Mouse (Mus musculus) stomach, embryonic 16.5 days (tissue): ENCODE data around the gene Nup210l. TPM values are rescaled to one million over a fixed set of nuclear protein-coding genes. Genes with fewer than 3 reads are reported as not detected.

Source experiments
- ATAC-seq: fragments of 200-750 bp; cut with Nextera tagmentation; 2 replicates; pipeline ENCODE4 v1.8.0; 2017; ENCODE audit warnings: moderate number of reproducible peaks, moderate TSS enrichment; ENCODE audit not compliant: insufficient read depth, low FRiP score
- H3K27ac ChIP-seq: fragments of 300-500 bp; sonication (generic); 2 replicates; pipeline ENCODE4 v1.5.1; 2014; ENCODE audit warnings: low read length
- H3K27me3 ChIP-seq: fragments of 300-500 bp; sonication (generic); 2 replicates; pipeline ENCODE4 v1.6.1; 2014; ENCODE audit warnings: low read length, control low read depth, mixed read lengths; ENCODE audit not compliant: control insufficient read depth, insufficient read depth
- H3K36me3 ChIP-seq: fragments of 300-500 bp; sonication (generic); 2 replicates; pipeline ENCODE4 v1.6.1; 2014; ENCODE audit warnings: low read length; ENCODE audit not compliant: control insufficient read depth, insufficient read depth
- H3K4me1 ChIP-seq: fragments of 300-500 bp; sonication (generic); 2 replicates; pipeline ENCODE4 v1.6.1; 2014; ENCODE audit warnings: low read length, control low read depth, mixed read lengths; ENCODE audit not compliant: control insufficient read depth, insufficient read depth
- H3K4me2 ChIP-seq: fragments of 300-500 bp; sonication (generic); 2 replicates; pipeline ENCODE4 v1.6.1; 2014; ENCODE audit warnings: low read depth, low read length, mixed read lengths
- H3K4me3 ChIP-seq: fragments of 300-500 bp; sonication (generic); replicated peaks from 2 replicates; pipeline ENCODE4 v1.5.1; 2014; ENCODE audit warnings: mild to moderate bottlenecking, low read length
- H3K9ac ChIP-seq: fragments of 300-500 bp; sonication (generic); 2 replicates; pipeline ENCODE4 v1.6.1; 2014; ENCODE audit warnings: low read length
- H3K9me3 ChIP-seq: fragments of 300-500 bp; sonication (generic); replicated peaks from 2 replicates; pipeline ENCODE4 v1.6.1; 2016; ENCODE audit warnings: low read length, control low read depth; ENCODE audit not compliant: control insufficient read depth
- WGBS: fragments of 180-500 bp; shearing (Covaris S2); extraction: QIAGEN DNeasy Blood & Tissue Kit; methylation state at CpG from one replicate; pipeline ENCODE4 v1.1.7; 2014; 5-methylcytosine and 5-hydroxymethylcytosine counted together
- polyA plus RNA-seq: library from polyadenylated mRNA; unstranded; fragments of >200 nt; fragmentation: Nextera tagmentation; extraction: Ambion mirVana; gene quantifications from 2 replicates; pipeline ENCODE4 v1.2.1, GENCODE M21; 2015

Nup210l gene
- polyA plus RNA-seq, 1 experiment from 2014 or later = 0.28 TPM

DNA sequence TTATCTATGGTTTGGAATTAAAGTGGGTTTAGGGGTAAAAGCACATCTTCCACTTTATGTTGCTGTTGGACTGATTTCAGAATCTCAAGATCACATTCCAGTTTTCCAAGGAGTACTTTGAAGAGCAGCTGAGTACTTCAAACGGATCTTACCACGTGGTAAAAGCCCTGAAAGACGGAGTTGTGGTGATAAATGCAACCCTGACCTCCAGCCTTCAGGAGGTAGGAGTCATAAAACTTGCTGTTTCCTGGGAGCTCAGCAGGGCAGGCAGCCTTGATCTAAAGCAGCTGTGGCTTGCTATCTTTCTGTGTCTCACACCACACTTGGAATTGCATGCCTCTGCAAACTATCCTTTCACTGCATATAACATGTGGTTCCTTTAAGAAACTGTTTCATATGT, 30.6 kb downstream of the Nup210l start:
- no peak overlapping the region for H3K4me2 ChIP-seq
- H3K27me3 ChIP-seq = no peaks in the 10 kb centered on the region
- H3K4me3 ChIP-seq = no peak overlapping the region
- WGBS = 20% methylated on average over 3 of the region's 3 CpGs
- no peaks in the 10 kb centered on the region for H3K36me3 ChIP-seq
- H3K9ac ChIP-seq = no peak overlapping the region
- H3K27ac ChIP-seq = no peak overlapping the region
- H3K4me1 ChIP-seq = no peaks in the 10 kb centered on the region
- H3K9me3 ChIP-seq = no peaks in the 10 kb centered on the region
- no peak for ATAC-seq

DNA sequence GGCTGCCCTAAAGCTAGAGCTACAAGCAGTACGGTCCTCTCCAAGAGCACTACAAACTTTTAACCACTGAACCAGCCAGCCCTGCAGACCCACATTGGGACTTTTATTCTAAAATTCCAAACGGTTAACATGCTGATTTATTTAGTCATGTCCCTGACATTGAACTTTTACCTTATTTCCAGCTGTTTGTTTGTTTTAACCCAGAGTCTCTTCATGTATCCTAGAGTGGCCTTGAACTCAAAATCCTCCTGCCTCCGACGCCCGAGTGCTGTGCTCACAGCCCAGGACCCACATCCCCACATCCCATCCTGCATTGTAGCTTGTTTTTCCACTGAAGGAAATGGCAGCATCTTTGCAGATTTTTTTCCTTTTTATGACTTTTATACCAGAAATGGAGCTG, 31.1 kb downstream of the Nup210l start:
- H3K9ac ChIP-seq = no peak overlapping the region
- no peak overlapping the region for H3K4me3 ChIP-seq
- H3K4me1 ChIP-seq = no peaks in the 10 kb centered on the region
- no peaks in the 10 kb centered on the region for H3K9me3 ChIP-seq
- no peaks in the 10 kb centered on the region for H3K36me3 ChIP-seq
- no peak overlapping the region for H3K4me2 ChIP-seq
- no peak for ATAC-seq
- H3K27me3 ChIP-seq = no peaks in the 10 kb centered on the region
- WGBS = 53% methylated on average over 5 of the region's 5 CpGs
- H3K27ac ChIP-seq = no peak overlapping the region

DNA sequence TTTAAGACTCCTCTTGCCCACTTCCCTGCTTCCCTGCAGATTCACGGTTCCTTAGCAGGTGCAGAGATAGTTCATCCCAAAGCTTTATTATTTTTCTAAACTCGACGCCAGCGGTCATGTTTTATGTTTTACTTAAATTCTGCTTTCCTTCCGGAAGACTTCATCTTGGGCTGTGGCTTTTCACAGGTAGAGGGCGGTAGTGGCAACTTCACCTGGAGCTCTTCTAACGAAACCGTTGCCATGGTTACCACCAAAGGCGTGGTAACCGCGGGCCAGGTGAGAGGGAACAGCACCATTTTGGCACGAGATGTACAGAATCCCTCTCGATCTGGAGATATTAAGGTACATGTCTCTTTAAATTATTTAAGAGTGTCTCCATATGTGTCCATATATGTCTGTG, 32.7 kb downstream of the Nup210l start:
- Histone ChIP-seq H3K4me2 (no peak overlapping the region), H3K9ac (no peak overlapping the region), H3K27me3 (no peaks in the 10 kb centered on the region), H3K4me1 (no peaks in the 10 kb centered on the region), H3K36me3 (no peaks in the 10 kb centered on the region), H3K4me3 (no peak overlapping the region), H3K27ac (no peak overlapping the region), H3K9me3 (no peaks in the 10 kb centered on the region)
- no peak for ATAC-seq
- WGBS = 42% methylated on average over 13 of the region's 13 CpGs

DNA sequence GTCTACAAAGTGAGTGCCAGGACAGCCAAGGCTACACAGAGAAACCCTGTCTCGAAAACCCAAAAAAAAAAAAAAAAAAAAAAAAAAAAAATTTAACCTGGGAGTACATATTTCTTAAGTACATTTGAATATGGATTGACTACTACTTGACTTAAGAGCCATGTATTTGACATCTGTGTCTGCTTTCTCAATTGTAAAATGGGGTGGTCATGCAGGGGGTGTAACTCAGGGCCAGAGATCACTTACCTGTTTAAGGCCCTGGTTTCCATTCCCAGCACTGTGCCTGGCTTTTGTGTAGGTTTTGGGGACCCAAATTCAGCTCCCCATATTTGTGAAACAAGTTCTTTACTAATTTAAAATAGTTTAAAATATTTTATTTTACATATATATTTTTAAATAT, 33.7 kb downstream of the Nup210l start:
- Histone ChIP-seq H3K27me3 (no peaks in the 10 kb centered on the region), H3K4me3 (no peak overlapping the region), H3K9me3 (no peaks in the 10 kb centered on the region), H3K27ac (no peak overlapping the region), H3K4me2 (no peak overlapping the region), H3K9ac (no peak overlapping the region), H3K4me1 (no peaks in the 10 kb centered on the region), H3K36me3 (no peaks in the 10 kb centered on the region)
- no peak for ATAC-seq
- 80% methylated on average over 1 of the region's 1 CpGs for WGBS

DNA sequence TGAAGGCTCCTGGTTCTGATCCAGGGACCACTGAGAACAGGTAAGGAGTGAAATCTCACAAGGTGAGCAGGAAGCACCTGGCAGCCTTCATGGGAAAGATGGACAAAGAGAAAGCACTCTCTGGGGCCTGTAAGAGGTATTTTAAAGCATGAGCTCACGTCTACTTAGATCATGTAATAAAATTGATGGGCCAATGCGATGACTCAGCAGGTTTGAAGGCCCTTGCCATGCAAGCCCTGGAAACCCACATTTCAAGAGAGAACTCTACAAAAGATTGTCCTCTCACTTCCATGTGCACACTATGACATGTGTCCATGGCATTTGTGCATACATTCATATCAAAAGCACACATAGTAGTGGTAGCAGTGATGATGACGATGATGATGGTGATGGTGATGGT, 36.0 kb downstream of the Nup210l start:
- WGBS = 81% methylated on average over 3 of the region's 3 CpGs
- Histone ChIP-seq H3K9ac (no peak overlapping the region), H3K4me2 (no peak overlapping the region), H3K9me3 (no peaks in the 10 kb centered on the region), H3K27ac (no peak overlapping the region), H3K4me3 (no peak overlapping the region), H3K4me1 (no peaks in the 10 kb centered on the region), H3K36me3 (no peaks in the 10 kb centered on the region), H3K27me3 (no peaks in the 10 kb centered on the region)
- no peak for ATAC-seq

DNA sequence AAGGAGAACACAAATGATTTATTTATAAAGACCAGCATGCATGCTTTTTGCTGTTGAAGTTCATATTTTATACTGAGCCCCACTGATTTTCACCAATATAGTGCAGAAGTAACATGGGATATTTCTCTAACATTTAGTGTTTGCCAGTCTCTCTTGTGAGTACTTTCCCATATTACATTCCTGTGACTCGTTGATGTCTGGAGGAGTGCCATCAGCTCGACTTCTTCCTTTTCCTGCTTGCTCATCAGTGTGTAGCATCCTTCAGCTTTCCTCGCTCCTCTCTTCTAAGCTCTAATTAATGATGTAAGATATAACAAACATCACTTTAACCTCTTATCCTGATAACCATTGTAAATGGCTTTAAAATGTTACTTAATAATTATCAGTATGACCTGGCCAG, 41.5 kb downstream of the Nup210l start:
- ATAC-seq = no peak
- Histone ChIP-seq H3K4me3 (no peak overlapping the region), H3K27me3 (no peaks in the 10 kb centered on the region), H3K4me1 (no peaks in the 10 kb centered on the region), H3K9me3 (no peaks in the 10 kb centered on the region), H3K36me3 (no peaks in the 10 kb centered on the region), H3K27ac (no peak overlapping the region), H3K4me2 (no peak overlapping the region), H3K9ac (no peak overlapping the region)
- 61% methylated on average over 3 of the region's 3 CpGs for WGBS

DNA sequence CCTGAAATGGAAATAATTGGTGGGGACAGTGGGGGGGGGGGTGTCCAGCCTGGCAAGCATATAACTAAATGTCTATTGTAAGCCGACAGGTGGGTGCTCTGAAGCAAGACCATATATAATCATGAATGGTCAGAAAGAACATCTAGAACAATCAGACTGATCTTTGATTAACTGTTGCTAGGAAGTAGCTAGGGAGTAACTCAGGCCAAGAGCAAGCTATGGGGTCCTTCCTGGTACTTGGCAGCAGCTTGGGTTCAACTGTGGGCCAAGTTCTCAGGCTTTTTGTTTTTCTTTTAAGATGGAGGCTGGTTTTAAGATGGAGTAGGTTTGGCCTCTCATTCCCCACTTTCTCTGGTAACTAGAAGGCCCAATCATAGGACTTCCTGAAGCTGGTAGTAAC, 42.7 kb downstream of the Nup210l start:
- no peak for ATAC-seq
- no peak overlapping the region for H3K27ac ChIP-seq

DNA sequence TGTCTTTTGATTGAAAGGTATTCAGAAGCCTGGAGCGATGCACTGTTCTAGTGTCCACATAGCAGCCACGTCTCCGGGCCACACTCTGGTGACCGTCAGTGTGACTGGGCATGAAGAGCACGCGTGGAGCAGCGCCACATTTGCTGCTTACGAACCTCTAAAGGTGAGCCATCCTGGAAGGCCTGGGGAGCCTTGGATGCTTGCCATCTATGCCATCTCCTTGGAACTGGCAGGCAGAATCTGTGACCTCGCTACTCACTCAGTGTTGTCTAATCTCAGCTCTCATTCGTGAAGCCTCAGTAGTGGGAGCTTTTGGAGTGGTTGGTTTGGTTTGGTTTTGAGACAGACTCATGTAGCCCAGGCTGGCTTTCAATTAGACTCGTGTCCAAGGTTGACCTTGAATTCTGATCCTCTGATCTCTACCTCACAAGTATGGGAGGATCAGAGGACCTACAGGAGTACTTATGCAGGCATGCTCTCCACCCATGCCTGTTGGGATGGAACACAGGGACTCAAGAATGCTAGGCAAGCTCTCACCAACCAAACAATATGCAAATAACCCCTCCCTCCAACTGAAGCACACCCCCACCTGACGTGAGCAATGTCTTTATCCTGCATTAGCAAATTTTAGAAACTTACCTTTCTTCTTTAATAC, 47.3 kb downstream of the Nup210l start:
- H3K27me3 ChIP-seq = no peaks in the 10 kb centered on the region
- ATAC-seq = no peak
- H3K9ac ChIP-seq = no peak overlapping the region
- no peak overlapping the region for H3K27ac ChIP-seq
- no peaks in the 10 kb centered on the region for H3K9me3 ChIP-seq
- no peaks in the 10 kb centered on the region; the same call in 1 of the 2 replicates for H3K4me1 ChIP-seq
- no peak overlapping the region for H3K4me2 ChIP-seq
- no peak overlapping the region for H3K4me3 ChIP-seq
- 87% methylated on average over 12 of the region's 12 CpGs for WGBS
- H3K36me3 ChIP-seq = no peaks in the 10 kb centered on the region

More for the DNA sequence above, 42.7 kb downstream of the Nup210l start:
- Histone ChIP-seq H3K36me3 (no peaks in the 10 kb centered on the region), H3K27me3 (no peaks in the 10 kb centered on the region), H3K4me1 (no peaks in the 10 kb centered on the region), H3K9ac (no peak overlapping the region), H3K9me3 (no peaks in the 10 kb centered on the region), H3K4me2 (no peak overlapping the region), H3K4me3 (no peak overlapping the region)
- WGBS = 96% methylated on average over 1 of the region's 1 CpGs

DNA sequence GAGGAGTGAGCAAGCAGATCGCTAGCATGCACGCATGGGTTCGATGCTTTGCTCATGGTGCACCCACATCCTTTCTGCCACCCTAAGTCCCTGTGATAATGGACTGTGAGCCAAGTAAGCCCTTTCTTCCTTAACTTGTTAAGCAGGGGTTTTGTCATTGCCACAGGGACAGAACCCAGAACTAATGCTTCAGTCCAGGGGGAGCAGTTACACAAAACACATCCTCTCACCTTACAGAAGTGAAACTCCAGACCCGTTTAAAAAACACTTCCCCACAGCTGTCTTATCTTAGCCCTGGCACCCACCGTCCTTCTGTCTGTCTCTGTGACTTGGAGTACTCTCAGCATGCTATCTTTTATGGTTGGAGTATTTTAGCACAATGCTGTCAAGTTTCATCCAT, 52.1 kb downstream of the Nup210l start:
- no peaks in the 10 kb centered on the region for H3K27me3 ChIP-seq
- ATAC-seq = no peak
- H3K9ac ChIP-seq = no peak overlapping the region
- H3K4me2 ChIP-seq = no peak overlapping the region
- no peak overlapping the region for H3K4me3 ChIP-seq
- no peaks in the 10 kb centered on the region for H3K9me3 ChIP-seq
- no peak overlapping the region for H3K27ac ChIP-seq
- WGBS = 56% methylated on average over 5 of the region's 5 CpGs
- no peaks in the 10 kb centered on the region; the same call in 1 of the 2 replicates for H3K4me1 ChIP-seq
- no peaks in the 10 kb centered on the region for H3K36me3 ChIP-seq
